Mouse (Mus musculus) cerebellum, adult 9-11 months (tissue): ENCODE measurements at regions not wholly inside any gene's neighbourhood (a gene's known extent, or its start where the extent isn't known, plus 50 kb on each side); places are given as distances from the start of the nearest gene placed in this dataset.
"Not testable (repeated sequence)": the region's sequence is repeated elsewhere in the genome, so short reads cannot be mapped to it uniquely, and the experiment has no call there.

ENCODE experiments used
- DNase-seq: peaks from one replicate; pipeline ENCODE4 v3.0.0; 2022

DNA sequence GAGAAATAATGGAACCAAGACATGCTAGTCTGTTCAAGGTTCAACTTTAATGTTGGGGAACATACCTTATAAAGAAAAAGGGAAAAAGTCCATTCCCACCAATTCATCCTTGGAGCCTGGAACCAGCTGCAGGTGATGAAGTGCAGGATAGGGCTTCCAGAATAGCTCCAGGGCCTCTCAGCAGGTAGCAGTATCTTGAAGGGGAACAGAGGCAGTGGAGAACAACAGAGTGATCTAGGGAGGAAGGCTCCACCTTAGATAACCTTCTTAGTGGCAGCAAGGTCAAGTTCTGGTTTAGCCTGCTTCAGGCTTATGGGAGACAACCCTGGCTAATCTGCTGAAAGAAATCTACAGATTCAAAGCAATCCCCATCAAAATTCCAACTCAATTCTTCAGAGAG is 161.8 kb upstream of the Ngly1 start:
- DNase-seq = not testable (repeated sequence)

DNA sequence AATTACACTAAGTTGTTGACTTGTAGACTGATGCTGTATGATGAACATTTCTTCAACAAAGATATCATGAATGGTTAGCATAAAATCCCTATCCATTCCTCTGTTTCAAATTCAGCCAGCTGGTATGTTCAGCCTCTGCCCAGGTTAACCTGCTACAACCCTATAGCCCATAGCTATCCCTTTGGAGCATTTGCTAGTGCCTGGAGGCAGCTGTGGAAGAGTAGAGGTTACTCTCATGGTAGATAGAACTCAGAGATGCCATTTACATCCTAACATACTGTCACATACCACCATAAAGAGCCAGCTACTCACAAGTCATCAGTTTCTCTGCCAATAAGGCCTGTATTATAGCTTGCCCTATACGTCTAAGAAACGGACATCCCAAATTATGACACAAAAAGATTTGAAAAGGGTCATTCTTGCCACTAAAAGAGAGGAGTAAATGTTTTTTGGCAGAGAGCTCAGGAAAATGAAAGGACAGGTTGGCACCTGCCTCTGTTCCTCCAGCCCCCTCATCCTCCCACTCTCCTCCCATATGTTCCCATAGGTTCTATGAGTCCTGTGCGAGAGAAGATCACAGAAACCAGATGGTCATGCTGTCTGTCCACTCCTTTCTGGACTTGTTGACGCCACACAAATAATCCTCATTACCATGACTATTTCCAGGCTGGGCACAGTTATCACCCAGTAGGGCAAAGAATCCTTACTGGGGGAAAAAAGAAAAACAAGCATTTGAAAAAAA is 156.5 kb upstream of the Ngly1 start:
- DNase-seq = peak; percentile 95

DNA sequence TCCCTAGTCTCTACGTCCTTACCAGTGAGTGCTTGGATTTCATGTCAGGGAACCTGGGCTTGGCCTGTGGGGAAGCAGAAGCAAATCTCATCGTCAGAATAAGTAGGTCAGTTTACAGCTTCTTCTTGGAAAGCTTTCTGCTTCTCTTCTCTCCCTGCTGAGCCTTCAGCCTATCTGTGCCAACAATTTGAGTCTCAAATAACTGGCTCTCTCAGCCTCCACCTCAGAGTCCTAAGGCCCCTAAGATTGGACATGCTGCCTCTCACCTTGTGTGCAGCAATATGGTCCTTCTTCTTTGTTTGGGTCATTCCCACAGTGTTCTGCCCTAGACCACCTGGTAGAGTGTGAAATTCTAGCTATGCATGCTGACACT is 156.0 kb upstream of the Ngly1 start:
- DNase-seq = peak; percentile 98

DNA sequence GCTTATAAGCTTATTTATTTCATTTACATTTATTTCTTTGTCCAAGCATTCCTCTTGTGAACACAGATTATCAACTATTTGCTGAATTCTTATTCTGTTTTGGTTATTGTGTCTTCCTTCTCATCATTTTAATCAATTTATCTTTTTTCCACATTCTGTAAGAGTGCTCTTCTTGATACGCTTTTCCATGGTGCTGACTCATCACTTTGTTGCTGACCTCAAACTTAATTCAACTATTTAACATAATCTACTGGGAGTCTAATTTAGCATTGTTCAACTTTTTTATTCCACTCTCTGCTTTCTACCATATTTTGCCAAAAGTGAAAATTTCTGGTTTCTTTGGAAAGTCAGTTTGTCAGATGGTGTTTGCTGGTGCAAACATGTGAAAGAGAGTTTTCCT is 139.7 kb upstream of the Ngly1 start:
- DNase-seq = no peak

DNA sequence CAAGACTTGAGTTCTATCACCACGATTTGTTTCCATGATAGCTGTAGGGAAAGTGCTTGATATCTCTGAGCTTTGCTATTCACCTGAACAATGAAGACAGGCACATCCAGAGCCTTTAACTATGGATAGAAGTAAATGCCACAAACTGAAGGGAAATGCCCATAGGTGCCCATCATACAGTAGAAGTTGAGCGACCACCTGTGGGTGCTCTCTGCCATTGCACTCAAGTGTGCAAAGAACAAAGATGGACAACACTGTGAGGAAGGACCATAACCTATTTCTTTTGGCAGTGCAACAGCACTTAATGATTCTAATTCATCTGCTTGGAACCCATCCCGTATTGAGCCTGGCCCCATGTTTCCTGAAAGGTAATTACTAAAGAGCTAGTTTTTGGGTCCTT is 116.4 kb upstream of the Ngly1 start:
- no peak for DNase-seq

DNA sequence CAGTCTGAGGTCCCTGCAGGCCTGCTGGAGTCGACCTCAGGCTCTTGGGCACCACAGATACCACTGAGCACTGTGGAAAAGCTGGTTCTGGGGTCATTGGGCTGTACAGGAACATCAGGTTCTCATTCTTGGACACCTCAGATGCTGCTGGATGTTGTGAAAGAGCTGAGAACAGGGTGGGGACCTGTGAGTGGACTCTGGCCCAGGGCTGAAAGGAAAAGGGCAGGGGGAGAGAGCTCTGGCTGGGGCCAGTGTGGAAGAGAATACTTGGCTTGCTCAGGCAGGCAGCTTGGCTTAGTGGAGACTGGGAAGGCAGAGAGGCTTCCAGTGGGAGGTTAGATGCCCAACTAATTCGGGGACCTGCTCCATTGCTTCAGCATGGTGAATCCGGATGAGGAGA is 115.7 kb upstream of the Ngly1 start:
- no peak for DNase-seq

DNA sequence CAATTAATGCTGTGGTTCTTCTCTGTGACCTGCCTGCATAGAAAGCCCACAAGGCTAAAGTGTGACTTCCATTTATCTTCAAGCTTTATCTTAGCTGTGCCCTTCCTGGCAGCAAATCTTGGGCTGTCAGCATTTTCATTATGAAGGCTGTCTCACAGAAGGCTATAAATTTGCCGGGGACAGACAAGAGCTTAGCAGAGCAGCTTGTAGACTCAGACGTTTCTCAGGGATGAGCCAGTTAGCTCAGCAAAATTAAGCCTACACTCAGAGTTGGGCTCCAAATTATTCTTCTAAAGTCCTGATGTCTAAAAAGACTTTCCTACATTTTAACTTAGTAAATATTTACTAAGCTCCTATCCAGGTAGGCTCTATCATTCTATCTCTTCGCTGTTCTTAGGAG is 112.9 kb upstream of the Ngly1 start:
- no peak for DNase-seq

DNA sequence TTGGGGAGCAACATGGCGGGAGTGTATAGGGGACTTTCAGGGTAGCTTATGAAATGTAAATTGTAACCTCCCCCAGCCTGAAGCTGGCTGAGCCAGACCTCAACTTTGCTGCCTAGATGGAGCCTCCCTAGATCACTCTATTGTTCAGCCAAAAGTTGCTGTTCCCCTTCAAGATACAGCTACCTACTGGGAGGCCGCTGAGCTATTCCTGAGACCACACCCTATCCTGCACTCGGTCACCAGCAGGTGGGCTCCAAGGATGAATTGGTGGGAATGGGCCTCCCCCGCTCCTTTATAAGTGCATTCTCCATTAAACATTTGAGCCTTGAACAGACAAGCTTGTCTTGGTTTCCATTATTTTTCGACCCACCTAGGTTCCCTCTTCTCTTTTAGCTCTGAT is 104.8 kb upstream of the Ngly1 start:
- no peak for DNase-seq

DNA sequence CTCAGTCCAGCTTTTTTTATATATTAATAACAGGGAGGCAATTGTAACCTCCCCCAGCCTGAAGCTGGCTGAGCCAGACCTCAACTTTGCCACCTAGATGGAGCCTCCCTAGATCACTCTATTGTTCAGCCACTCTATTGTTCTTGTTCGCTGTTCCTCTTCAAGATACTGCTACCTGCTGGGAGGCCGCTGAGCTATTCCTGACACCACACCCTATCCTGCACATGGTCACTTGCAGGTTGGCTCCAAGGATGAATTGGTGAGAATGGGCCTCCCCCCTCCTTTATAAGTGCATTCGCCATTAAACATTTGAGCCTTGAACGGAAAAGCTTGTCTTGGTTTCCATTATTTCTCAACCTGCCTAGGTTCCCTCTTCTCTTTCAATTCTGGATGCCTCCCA is 102.3 kb upstream of the Ngly1 start:
- no peak for DNase-seq

DNA sequence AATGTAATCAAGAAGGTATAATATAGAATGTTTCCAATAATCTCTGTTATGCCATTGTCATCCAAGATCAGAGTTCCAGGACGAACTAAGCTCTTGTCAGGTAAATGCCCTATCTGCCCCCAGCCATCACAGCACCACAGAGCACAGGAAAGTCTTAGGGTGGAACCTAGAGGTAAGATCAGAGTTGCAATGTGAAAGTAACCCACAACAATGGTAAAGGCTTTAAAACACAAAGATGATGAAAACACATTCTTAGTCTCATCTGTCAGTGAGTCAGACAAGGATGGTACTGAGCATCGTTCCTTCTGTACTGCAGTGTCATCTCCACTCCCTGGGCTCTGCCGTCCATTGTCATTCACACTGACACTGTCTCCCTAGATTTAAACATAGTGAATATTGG is 97.3 kb upstream of the Ngly1 start:
- DNase-seq = no peak

DNA sequence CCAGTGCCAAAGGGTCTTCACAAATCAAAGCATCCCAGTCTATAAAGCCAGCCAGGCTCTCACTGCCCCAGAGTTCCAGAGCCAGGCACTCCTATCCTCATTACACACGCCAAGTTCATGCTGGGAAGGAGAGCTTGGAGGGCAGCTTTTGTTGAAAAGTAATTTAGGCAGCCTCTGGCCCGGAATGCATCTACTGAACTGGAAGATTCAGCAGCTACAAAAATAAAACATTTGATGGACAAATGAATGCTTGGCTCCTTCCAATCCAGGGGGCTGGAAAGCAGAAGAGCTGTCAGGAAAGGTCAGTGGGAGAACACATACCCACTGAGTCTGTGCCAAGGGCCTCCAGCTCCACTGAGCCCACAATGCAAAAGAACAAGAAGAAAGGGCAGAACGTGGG is 96.4 kb upstream of the Ngly1 start:
- DNase-seq = peak; percentile 57

DNA sequence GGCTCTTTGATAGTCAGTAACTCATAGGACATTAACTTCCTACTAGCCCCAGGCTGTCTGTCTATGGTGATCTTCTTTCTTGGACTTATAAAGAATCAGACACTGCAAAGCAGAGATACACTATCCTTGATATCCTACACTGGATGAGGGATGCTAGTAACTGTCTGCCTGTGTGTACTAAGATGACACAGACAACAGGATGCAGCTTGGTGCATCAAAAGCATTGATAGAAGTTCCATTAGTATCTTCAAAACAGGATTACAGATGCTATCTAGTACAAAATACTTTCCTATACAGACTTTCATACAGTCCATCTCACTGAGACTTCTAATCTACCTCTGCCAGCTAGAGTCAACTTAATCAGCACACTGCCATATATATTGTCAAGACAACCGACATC is 94.0 kb upstream of the Ngly1 start:
- DNase-seq = no peak

DNA sequence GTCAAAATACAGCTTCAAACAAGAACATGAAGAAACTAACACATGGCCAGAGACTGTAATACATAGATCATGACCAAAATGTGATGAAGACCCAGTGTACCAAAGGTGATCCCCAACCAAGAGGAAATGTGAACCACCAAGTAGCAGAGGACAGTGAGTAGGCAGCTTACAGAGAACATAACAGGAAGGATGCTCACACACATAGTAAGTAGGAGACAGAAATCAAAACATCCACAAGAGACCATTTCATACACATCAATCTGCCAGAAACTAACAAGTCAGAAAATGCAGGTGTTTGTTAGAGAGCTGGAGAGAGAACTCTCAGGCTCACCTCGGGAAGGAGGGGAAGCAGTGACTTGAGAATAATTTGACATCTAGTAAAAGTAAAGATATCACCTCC is 78.9 kb upstream of the Ngly1 start:
- DNase-seq = no peak

DNA sequence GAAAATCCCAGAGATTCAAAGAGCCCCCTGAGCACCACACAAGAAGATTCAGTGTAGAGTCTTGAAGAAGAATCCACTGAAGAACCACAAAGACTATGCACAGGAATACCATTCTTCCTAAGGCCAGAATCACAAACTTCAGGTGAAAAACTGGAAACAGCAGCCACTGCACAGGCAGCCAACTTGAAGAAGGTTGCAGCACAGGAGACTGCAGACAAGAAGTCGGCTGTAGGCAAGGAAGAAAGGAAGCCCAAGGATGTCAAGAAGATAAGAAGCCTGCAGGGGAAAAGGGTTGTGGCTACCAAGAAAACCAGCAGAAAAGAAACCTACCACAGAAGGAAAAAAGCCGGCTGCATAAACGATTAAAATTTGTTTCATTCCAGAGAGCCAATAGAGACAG is 76.8 kb upstream of the Ngly1 start:
- no peak for DNase-seq

DNA sequence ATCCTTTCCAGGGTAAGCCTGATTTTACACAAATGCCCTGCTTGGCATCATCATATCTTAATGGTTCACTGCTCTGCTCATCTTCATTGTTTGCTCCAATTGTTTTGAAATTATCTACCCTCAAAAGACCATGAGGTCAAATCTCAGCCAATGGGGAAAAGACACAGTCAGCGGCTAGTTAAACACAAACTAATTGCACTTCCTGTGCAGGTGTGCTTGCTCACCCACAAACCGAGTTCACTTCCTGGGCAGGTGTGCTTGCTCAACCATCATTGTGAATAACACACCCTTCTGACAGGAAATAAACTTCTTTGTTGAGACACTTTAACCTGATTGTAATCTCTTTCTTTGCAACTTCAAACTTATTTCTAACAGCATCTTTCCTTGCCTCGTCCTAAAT is 75.8 kb upstream of the Ngly1 start:
- no peak for DNase-seq

DNA sequence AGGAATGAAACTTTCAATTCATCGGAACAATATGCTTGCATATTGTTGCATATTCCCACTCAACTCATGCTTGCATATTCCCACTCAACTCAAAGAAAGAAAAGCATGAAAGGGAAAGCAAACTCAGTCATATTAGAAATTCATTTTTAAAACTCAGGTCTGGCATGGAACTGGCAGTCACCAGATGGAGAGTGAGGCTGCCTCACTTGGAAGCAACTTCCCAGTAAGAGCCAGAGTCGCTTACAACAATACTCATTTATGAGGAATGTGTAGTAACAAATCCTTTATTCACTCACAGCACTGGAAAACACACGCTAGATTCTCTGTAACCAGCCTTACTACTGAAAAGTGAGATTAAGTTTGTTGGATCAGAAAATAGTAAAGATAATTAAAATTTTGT is 70.9 kb upstream of the Ngly1 start:
- peak; percentile 32 for DNase-seq

DNA sequence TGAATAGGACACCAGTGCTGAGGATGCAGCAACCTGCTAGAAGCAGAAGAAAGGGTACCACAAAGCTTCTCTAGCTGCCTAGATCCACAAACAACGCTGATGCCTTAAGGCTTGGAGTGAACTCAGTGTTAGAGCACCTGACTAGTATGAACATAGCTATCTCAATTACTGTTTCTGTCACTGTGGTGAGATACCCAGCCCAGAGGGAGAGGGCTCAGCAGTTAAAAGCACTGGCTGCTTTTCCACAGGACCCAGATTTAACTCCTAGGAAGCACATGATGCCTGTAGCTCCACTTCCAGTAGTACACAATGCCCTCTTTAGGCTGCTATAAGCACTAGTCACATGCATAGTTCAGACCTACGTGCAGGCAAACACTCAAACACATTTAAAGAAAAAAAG is 67.3 kb upstream of the Ngly1 start:
- DNase-seq = no peak

DNA sequence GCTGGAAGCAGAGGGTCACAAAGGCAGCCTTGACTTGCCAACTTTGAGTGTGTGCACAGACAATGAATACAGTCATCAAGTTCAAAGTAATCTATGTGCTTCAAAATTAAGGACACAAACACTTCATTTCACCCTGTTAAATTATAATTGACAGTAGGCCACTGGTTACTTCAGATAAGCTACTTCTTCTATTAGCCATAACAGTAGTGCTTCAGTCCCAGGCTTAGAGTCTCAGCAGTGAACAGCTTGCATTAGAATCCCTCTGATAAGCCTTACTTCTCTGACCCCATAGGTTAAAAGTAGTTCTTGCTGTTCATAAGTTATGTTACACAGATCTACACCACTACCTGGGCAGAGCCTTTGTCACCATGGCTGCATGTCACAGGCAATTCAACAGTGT is 63.8 kb upstream of the Ngly1 start:
- no peak for DNase-seq
